Mouse (Mus musculus) hematopoietic stem cell, adult 5-6 weeks (primary cell): ENCODE results near the gene Marveld2. TPM values are rescaled to one million over a fixed set of nuclear protein-coding genes. Genes with fewer than 3 reads are reported as not detected.

Source experiments
- ATAC-seq, 2 experiments: fragments of 125-278 bp in 1 of 2; replicated peaks in 1 of 2; 2 replicates each; pipeline ENCODE4 v1.8.0; 2016 to 2017; ENCODE audit warnings: inconsistent platforms in 2 of 2, mild to moderate bottlenecking in 2 of 2, moderate number of reproducible peaks in 2 of 2, low read depth in 1 of 2, moderate TSS enrichment in 1 of 2; ENCODE audit not compliant: low FRiP score in 2 of 2, poor library complexity in 2 of 2, severe bottlenecking in 2 of 2, insufficient read depth in 1 of 2, low TSS enrichment in 1 of 2
- total RNA-seq: library from RNA; stranded (forward); fragments of 172-1452, 232-1000 nt; gene quantifications from 2 replicates; pipeline ENCODE4 v1.2.3, GENCODE M21; 2017

The Marveld2 gene
- total RNA-seq, 1 experiment from 2014 or later: 5.7 TPM

- ATAC-seq: no peak
Measured at GRCm38 (mm10) chr13:100603031-100603737, 13.6 kb downstream of the Marveld2 start.

- ATAC-seq: no peak
Measured at GRCm38 (mm10) chr13:100602239-100602902, 14.4 kb downstream of the Marveld2 start.

DNA sequence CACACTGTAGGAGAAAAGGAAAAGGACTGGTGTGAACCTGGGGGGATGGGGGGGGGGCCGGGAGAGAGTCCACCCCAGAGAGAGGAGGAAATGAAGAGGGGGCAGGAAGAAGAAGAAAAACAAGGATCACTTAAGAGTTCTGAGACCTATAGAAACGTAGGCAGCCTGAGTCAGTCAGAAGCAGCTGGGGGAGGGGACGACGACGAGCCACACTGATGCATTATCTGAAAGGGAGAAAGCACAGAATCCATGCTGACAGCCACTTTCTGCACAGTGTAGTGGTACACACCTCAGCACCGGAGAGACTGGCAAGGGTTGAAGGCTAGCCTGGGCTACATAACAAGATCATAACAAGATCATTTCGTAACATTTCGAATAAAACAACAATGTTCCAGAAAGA lies 15.7 kb downstream of the Marveld2 start:
- ATAC-seq: no peak

DNA sequence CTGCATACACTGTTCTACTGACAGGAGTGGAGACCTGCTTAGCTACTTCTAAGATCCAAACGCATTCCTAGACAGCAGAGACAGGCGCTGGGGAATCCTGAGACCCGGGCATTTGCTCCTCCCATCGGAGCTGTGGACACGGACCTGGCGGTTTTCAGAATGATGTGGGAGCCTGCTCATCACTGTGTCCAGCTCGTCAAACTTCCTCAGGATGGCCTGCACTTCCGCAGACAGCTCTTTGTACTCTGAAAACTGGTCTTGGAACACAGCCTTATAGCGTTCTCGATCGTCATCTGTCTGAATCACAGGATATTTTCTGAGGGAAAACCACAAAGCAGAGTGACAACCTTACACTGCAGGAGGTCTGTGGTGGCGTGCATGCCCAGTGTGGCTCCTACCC lies 16.5 kb downstream of the Marveld2 start:
- no peak for ATAC-seq

DNA sequence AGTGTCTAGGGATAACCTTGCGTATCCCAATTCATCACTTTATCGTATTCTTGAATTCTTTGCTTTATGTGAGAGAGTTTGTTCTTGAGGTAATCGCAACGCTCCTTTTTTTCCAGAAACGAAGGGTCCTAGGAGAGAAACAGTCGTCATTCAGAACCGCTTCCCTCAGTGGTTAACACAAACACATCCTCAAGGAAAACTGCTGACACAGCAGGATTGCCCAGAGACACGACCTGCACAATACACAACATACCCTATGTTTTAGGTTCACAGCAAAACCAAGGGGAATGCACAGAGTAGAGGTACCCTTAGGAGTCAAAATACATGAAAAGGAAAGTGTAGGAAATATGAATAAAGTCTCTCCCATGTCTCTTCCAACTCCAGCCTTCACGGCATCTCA lies 19.5 kb downstream of the Marveld2 start:
- no peak for ATAC-seq

- ATAC-seq: no peak
Measured at GRCm38 (mm10) chr13:100595552-100595885, 21.3 kb downstream of the Marveld2 start.

- no peak for ATAC-seq
Measured at GRCm38 (mm10) chr13:100594838-100595551, 21.8 kb downstream of the Marveld2 start.

GRCm38 (mm10) chr13:100594041-100594792 lies 22.6 kb downstream of the Marveld2 start:
- peak; percentile 71 to 91; a peak in 3 of 4 replicates for ATAC-seq

- peak in 1 of 2 experiments; percentile 21; a peak in 1 of 4 replicates for ATAC-seq
Measured at GRCm38 (mm10) chr13:100588646-100589045, 28.1 kb downstream of the Marveld2 start.

GRCm38 (mm10) chr13:100582144-100582543 lies 34.6 kb downstream of the Marveld2 start:
- no peak for ATAC-seq

DNA sequence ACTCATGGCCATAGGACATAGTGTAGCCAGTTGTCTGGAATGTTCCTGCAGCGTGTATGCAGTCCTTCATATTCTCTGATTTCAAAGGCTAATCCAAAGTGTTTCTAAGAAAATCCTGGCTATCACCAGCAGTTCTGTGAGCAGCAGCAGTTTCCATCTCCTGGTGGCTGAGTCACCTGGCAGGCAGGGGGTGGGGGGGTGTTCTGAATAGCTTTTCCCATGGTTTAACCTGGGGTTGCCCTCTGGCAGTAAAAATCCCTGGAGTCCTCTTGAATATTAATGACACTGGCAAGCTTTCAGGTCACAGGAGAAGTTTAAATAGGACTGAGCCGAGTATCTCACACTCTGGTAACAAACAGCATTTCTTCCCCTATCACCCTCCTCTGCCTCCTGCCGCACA lies 35.1 kb downstream of the Marveld2 start:
- no peak for ATAC-seq

GRCm38 (mm10) chr13:100579951-100580350 lies 36.8 kb downstream of the Marveld2 start:
- no peak for ATAC-seq

GRCm38 (mm10) chr13:100579220-100579619 lies 37.6 kb downstream of the Marveld2 start:
- ATAC-seq: no peak

DNA sequence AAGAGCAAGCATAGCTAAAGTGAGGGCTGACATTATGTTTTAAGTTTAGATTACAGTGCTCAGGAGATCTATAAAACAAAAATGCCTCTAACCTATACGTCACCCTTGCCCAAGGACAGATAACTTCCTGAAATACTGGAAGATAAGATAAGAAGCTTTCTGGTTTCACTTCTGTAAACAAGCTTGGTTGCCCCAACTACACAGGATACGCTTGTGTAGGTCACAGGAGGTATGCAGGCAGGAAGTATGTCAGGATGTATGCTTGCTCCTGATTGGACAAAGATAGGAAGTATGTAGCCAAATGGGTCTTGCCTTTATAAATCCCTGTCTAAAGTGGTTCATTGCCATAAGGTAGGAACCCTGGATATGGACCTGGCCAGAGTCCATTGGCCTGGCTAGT lies 40.8 kb downstream of the Marveld2 start:
- peak; percentile 91 to 94 for ATAC-seq

DNA sequence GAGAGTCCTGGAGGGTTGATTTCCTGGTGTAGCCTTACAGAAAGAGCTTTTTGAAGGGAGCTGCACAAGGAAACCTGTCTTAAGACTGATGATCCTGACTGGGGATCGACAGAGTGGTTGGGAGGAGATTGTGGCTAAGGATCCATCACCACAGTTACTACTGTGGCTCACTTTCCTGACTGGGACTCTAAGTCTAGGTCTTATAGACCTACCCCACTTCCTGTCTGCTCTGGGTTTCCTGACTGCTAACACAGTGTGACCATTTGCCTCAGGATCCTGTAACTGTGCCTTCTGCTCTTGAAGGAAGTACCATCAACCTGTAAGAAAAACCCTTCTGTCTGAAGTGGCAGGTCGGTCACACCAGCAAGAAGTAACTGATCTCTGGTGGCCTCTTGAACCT lies 46.1 kb downstream of the Marveld2 start:
- ATAC-seq: peak in 1 of 2 experiments; percentile 39; a peak in 2 of 4 replicates

- ATAC-seq: no peak
Measured at GRCm38 (mm10) chr13:100568359-100568758, 48.4 kb downstream of the Marveld2 start.

DNA sequence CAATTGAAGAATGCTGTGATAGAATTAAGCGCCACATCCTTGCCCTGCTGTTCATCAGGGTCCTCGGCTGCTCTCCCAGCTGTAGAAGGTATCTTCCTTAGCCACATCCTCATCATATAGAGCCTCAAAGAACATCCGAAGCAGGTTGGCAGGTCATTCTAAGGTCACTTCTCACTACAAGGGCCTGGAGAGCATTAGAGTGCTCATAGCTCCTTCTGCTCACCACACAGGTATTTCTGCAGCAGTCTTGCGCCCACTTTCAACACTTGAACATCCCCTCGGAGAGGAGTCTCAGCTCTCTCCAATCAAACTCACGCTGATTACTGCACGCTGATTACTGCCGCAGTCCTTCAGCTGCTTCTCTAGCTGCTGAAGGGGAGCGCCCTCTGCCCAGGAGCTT lies 57.3 kb downstream of the Marveld2 start:
- ATAC-seq: no peak

DNA sequence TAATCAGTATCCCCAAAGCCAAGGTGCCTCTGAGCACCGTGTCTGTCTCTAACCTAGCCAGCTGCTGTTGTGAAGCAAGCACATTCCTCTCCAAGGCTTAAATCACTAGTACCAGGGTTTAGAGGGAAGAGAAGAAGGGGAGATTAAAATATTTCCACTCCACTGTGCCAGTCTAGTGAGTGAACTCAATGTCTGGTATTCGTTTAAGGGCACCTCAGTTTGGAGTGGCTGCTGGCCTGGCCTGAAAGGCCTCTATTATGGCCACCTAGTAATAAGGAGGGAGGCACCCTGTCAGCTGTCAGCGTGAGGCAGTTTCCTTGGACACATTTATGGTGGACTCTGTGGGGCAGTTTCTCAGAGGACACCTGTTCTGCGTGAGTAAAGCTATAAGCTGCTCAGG lies 59.8 kb downstream of the Marveld2 start:
- no peak for ATAC-seq
